Mouse (Mus musculus) adrenal gland, postnatal 14 days (tissue): ENCODE results near the gene Grin2c. TPM values are rescaled to one million over a fixed set of nuclear protein-coding genes. Genes with fewer than 3 reads are reported as not detected.

Source experiments
- DNase-seq: peaks from one replicate; pipeline ENCODE4 v3.0.0; 2021; ENCODE audit warnings: mixed read lengths
- total RNA-seq: library from RNA; stranded (reverse); gene quantifications from 2 replicates; pipeline ENCODE4 v1.2.3, GENCODE M21; 2021

The Grin2c gene
- total RNA-seq, 1 experiment from 2014 or later = 0.96 TPM

DNA sequence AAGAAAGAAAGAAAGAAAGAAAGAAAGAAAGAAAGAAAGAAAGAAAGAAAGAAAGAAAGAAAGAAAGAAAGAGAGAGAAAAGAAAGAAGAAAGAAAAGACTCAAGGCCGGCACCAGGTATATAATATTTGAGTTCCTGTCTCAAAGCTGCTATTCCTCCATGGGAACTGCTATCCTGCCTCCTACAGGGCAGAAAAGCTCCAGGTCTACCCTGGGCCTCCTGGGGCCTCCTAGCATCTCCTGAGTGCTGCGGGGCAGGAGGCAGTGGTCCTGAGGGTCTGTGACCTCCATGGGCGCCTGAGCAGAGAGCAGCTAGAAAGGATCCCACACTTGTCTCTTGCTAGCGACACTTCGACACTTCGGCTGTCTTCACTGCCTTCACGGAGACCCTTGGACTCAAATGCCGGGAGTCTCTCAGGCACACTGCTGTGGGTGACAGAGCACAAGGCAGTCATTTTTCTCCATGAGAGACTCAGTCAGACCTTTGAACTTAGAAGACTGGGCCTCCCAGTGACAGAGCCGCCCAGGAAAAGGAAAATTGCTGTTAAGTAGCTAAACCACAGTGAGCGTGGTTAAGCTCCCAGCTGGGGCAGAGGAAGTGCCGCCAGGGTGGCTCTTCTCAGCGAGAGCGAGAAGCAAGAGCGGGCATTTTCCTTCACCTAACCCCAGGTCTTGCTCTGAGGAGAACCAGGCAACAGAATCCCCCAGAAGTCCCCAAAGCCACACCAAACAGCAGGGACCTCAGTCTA lies 35.7 kb downstream of the Grin2c start:
- no peak for DNase-seq

DNA sequence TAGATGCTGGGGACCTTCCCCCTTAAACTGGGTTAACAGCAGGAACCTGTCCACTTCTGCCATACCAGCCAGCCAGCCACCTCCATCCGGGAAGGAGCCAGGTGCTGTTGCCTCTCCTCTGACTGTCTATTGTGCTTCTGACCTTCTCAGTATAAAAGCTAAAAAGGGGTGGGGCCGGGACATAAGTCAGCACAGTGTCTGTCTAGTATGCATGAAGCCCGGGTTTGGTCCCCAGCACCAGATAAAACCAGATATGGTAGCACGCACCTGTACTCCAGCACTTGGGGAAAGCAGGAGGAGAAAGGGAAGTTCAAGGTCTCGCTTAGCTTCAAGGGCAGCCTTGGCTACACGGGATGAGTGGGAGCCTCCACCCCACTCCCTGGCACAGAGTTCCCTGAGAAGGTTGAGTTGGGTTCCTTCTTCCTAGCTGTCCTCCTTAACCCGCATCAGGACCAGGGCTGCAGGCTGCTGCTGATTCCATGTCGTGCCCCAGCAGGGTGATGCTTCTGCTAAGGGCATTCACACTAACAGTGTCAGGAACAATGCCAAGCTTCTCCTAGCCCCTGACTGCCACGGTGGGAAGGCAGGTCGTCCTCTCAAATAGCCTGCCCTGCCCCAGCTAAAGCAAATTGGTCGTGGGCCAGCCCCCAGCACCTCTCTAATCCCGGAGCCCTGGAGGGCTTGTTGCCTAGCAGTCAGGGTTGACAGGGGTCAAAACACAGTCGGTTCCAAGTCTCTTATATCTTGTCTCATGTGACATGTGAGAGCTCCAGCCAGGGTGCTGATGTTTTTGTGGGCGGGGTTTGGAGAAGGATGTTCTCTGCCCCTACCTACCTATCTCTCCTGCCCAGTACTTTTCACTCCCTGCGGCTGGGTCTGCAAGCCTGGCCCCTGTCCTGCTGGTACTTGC lies 37.8 kb downstream of the Grin2c start:
- DNase-seq = no peak

DNA sequence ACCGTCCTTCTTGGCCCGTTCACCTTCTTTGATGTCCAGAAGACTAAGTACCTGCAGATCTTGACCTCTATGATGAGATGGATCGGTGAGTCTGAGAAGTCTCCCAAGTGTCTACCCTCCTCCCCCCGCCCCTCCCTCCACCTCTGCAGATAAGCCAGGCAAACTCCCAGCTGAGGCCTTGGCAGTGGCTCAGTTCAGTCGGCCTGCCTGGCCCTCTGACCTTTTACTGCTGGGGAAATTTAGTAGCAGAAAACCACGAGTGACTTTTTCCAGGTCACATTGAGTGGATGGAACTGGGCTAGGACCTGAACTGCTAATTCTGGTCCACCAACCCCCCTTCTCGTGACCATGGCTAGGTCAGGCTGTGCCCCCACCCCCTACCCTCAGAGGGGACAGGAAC lies 38.6 kb downstream of the Grin2c start:
- no peak for DNase-seq

DNA sequence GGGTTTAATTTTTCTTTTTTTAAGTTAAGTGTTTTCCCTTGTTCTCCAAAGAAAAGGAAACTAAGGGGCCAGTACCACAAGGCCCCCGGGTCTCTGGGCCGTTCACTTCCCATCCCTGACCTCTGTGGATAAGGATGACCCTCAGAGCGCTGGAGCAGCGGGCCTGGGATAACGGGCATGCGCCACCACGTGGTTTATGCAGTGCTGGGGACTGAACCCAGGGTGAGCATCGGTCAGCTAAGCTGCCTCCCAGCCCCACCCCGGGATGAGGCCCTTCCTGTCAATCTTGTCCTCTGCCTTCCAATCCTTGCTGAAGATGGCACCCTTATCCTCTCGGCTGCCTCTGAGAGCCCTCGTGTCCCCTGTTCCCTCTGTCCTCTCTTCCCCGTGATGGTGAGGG lies 39.4 kb downstream of the Grin2c start:
- DNase-seq = no peak

GRCm38 (mm10) chr11:115226811-115227491 lies 40.1 kb downstream of the Grin2c start:
- DNase-seq = no peak

GRCm38 (mm10) chr11:115225301-115225700 lies 41.7 kb downstream of the Grin2c start:
- no peak for DNase-seq

- DNase-seq = peak; percentile 84
Measured at GRCm38 (mm10) chr11:115224889-115225288, 42.2 kb downstream of the Grin2c start.

DNA sequence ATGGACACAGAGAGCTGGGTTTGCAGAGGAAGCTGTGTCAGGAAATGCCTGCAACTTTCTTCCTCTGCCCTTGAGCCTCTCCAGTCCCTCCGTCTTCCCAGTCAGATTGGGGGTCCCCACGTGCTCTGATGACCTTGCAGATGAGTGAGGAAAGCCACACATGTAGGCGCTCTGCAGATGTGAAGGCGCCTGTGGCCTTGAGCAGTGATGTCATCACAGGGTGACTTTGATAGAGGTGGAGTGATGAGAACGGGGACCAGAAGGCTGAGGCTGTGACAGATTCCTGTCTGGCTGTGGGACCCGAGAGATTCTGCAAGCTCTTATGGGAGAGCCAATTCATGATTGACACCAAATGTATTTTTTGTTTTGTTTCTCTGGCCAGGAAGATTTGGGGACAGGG lies 43.2 kb downstream of the Grin2c start:
- DNase-seq = peak; percentile 67

- no peak for DNase-seq
Measured at GRCm38 (mm10) chr11:115223451-115223850, 43.6 kb downstream of the Grin2c start.

DNA sequence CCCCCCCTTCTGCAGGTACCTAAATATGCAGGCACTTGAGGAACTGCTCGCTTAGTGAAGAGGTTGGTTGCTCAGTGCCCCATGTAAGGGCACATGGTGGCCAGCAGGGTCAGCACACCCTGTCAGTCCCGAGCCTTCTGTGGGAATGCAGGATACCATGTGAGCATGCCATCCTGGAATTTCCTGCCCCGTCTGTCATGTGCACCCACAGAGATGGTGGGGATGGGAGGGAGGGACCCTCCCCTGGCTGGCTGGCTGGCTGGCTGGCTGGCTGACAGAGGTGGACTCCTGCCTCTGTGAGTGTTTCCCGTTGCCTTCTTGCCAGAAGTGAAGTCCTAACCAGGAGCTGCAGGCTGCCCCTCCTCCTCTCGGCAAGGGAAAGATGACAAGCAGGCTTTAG lies 44.5 kb downstream of the Grin2c start:
- DNase-seq = no peak

- no peak for DNase-seq
Measured at GRCm38 (mm10) chr11:115222077-115222476, 45.0 kb downstream of the Grin2c start.

DNA sequence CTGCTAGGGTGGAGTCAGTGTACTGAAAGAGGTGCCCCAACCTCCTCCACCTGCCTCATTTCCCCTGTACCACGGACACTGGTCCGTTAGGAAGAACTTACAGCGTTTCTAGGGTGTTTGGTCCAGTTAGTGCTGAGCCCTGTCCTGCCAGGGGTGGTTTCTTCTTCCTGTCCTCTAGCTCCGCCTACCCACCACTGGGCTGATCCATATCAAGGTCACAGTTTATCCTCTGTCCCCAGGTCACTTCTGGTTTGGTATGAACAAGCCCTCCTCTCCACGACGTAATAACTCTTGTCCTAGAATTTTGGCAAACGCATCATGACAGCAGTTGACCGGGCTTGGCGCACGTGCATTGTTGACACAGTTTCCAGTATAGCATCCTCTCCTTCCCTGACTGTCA lies 47.4 kb downstream of the Grin2c start:
- DNase-seq = no peak

DNA sequence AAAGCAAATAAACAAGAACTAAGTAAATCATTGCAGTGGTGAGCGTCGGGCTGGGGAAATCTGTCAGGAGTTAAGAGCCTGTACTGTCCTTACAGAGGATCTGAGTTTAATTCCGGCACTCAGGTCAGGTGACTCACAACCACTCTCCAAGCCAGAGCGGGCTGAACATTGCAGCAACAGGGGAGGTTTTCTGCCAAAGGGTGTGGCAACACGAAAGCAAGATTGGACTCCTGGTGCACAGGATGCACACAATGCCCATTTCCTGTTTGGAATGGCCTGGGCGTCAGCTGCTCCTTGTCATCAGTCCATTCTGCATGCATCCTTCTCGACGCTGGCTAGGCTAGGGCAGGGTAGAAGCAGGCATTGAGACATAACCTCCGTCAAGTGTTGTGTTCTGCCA lies 47.8 kb downstream of the Grin2c start:
- peak; percentile 75 for DNase-seq

GRCm38 (mm10) chr11:115217439-115218410 lies 49.3 kb downstream of the Grin2c start:
- DNase-seq = no peak

- no peak for DNase-seq
Measured at GRCm38 (mm10) chr11:115215123-115215522, 51.9 kb downstream of the Grin2c start.

GRCm38 (mm10) chr11:115212116-115212515 lies 54.9 kb downstream of the Grin2c start:
- DNase-seq = no peak

- no peak for DNase-seq
Measured at GRCm38 (mm10) chr11:115209958-115210357, 57.1 kb downstream of the Grin2c start.

DNA sequence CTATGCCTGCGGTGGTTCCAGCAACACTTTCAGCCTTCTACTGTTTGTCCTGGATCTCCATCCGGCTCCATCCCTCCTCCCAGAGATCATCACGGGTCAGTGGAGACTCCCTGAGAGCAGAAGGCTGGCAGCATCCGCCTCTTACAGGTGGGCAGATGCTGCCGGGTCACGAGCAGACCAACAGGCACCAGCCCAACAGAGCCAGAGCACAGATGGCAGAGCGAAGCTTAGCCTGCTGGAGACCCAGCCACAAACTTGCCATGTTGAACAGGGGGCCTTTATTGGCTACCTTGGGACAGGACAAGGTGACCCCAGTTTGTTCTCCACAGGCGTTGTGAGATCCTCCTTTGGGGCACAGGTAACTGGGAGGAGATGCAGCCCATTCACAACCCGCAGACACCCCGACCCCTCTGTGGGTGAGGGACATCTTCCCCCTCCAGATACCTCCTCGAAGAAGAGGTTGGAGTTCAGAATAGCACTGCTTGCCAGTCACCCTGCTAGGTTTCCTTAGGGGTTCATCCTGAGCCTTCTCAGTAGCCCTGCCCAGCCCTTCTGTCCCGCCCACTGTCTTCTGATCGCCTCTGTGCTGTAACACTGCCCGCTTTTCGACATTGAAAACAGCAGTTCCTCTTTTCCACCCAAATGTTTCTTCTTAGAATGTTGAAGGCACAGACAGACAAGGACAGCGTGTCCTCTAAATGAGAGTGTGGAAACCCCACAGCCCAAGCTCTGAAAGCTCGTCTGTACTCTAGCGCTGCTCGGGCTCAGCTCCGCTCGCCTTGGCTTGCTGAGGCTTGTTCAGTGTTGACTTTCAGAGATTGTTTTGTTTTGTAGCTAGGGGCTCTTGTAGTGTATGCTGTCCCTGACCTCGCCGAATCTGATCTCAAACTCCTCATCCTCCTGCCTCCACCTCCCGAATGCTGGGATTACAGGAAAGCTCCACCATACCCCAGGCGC lies 58.0 kb downstream of the Grin2c start:
- no peak for DNase-seq

GRCm38 (mm10) chr11:115208126-115208525 lies 58.9 kb downstream of the Grin2c start:
- DNase-seq = no peak

DNA sequence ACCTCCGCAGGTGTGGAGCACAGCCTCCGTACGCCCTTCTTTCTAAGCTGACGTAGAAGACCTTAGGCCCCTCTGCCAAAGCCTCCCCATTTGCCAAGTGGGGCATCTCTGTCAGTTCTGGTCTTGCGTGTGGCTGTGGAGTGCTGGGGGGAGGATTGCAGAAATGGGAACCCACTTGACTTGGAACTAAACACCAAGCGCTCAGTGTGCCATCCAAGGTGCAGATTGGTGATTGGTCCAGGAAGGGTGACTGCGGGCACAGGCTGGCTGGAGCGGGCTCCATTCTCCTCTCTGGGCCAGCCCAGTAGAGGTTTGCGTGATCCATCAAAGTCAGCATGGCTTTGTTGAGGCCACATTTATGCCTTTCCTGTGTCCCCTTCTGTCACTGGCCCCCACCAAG lies 64.3 kb downstream of the Grin2c start:
- no peak for DNase-seq
